Mouse (Mus musculus) embryonic facial prominence, embryonic 11.5 days (tissue): ENCODE measurements around the gene Srl. TPM values are rescaled to one million over a fixed set of nuclear protein-coding genes. Genes with fewer than 3 reads are reported as not detected.

Experiments
- ATAC-seq: fragments of 200-750 bp; cut with Nextera tagmentation; replicated peaks from 2 replicates; pipeline ENCODE4 v1.8.0; 2017; ENCODE audit warnings: low read depth; ENCODE audit not compliant: insufficient number of reproducible peaks, low FRiP score, low TSS enrichment
- DNase-seq: peaks from one replicate; pipeline ENCODE4 v3.0.0-alpha.2; 2015; ENCODE audit warnings: low spot score
- H3K27ac ChIP-seq: fragments of 300-500 bp; sonication (generic); replicated peaks from 2 replicates; pipeline ENCODE4 v1.5.1; 2014; ENCODE audit warnings: mild to moderate bottlenecking, low read depth, low read length, control low read depth
- H3K27me3 ChIP-seq: fragments of 300-500 bp; sonication (generic); 2 replicates; pipeline ENCODE4 v1.6.1; 2014; ENCODE audit warnings: mild to moderate bottlenecking, low read length, moderate library complexity, mixed read lengths; ENCODE audit not compliant: control insufficient read depth, insufficient read depth
- H3K36me3 ChIP-seq: fragments of 300-500 bp; sonication (generic); replicated peaks from 2 replicates; pipeline ENCODE4 v1.6.1; 2014; ENCODE audit warnings: low read depth, mild to moderate bottlenecking, low read length, moderate library complexity, mixed read lengths; ENCODE audit not compliant: control insufficient read depth, insufficient read depth
- H3K4me1 ChIP-seq: fragments of 300-500 bp; sonication (generic); 2 replicates; pipeline ENCODE4 v1.6.1; 2014; ENCODE audit warnings: low read length, mixed read lengths; ENCODE audit not compliant: control insufficient read depth, insufficient read depth
- H3K4me2 ChIP-seq: fragments of 300-500 bp; sonication (generic); 2 replicates; pipeline ENCODE4 v1.6.1; 2014; ENCODE audit warnings: low read depth, mild to moderate bottlenecking, control low read depth, low read length, moderate library complexity
- H3K4me3 ChIP-seq: fragments of 300-500 bp; sonication (generic); 2 replicates; pipeline ENCODE4 v1.5.1; 2014; ENCODE audit warnings: low read depth, low read length, control low read depth
- H3K9ac ChIP-seq: fragments of 300-500 bp; sonication (generic); replicated peaks from 2 replicates; pipeline ENCODE4 v1.6.1; 2014; ENCODE audit warnings: mild to moderate bottlenecking, control low read depth, low read length
- H3K9me3 ChIP-seq: fragments of 300-500 bp; sonication (generic); replicated peaks from 2 replicates; pipeline ENCODE4 v1.6.1; 2016; ENCODE audit warnings: mild to moderate bottlenecking, low read length, inconsistent platforms, mixed read lengths; ENCODE audit not compliant: control insufficient read depth
- WGBS: fragments of 180-500 bp; shearing (Covaris S2); extraction: QIAGEN DNeasy Blood & Tissue Kit; methylation state at CpG from one replicate; pipeline ENCODE4 v1.1.7; 2014; 5-methylcytosine and 5-hydroxymethylcytosine counted together
- polyA plus RNA-seq: library from polyadenylated mRNA; unstranded; fragments of >200 nt; fragmentation: Nextera tagmentation; extraction: Ambion mirVana; gene quantifications from 2 replicates; pipeline ENCODE4 v1.2.1, GENCODE M21; 2014

Gene Srl
- 26.6 and 32.7 TPM in 2 replicates for polyA plus RNA-seq

GRCm38 (mm10) chr16:4541501-4542198 lies at the start of gene Srl:
Gene Srl (minus strand): TSS chr16:4541816.
- no peaks in the 10 kb centered on the region for H3K4me1 ChIP-seq
- no peak within 1 kb of the TSS for H3K27ac ChIP-seq
- DNase-seq (peak; percentile 100), ATAC-seq (peak; percentile 98)
- no peaks in the 10 kb centered on the region for H3K36me3 ChIP-seq
- H3K9me3 ChIP-seq, result no peaks in the 10 kb centered on the region
- peak within 1 kb of the TSS; percentile 42 for H3K9ac ChIP-seq
- H3K4me2 ChIP-seq, result peak within 1 kb of the TSS; percentile 22; the same call in 1 of the 2 replicates
- WGBS, result 1% methylated on average over 43 of the region's 43 CpGs
- peak within 1 kb of the TSS; percentile 37 for H3K4me3 ChIP-seq
- H3K27me3 ChIP-seq, result no peaks in the 10 kb centered on the region

- WGBS, result 95% methylated on average over 9 of the region's 9 CpGs
- H3K4me3 ChIP-seq, result no peak overlapping the region
- peaks cover 3% of the 10 kb centered on the region for H3K4me1 ChIP-seq
- no peak overlapping the region for H3K9ac ChIP-seq
- H3K27ac ChIP-seq, result no peak overlapping the region
- ATAC-seq (no peak), DNase-seq (no peak)
- no peak overlapping the region for H3K4me2 ChIP-seq
- H3K27me3 ChIP-seq, result no peaks in the 10 kb centered on the region
- H3K36me3 ChIP-seq, result peaks cover 2% of the 10 kb centered on the region; the same call in 1 of the 2 replicates
- H3K9me3 ChIP-seq, result no peaks in the 10 kb centered on the region
Observed at GRCm38 (mm10) chr16:4590236-4590635, 48.6 kb upstream of the Srl start.

GRCm38 (mm10) chr16:4587516-4588210 lies 46.0 kb upstream of the Srl start:
- WGBS, result 60% methylated on average over 5 of the region's 5 CpGs
- Histone ChIP-seq H3K4me3 (no peak overlapping the region), H3K36me3 (peaks cover 2% of the 10 kb centered on the region; the same call in 1 of the 2 replicates), H3K9me3 (no peaks in the 10 kb centered on the region), H3K9ac (peak overlapping the region; percentile 44; the same call in 1 of the 2 replicates), H3K4me1 (peaks cover 3% of the 10 kb centered on the region), H3K27me3 (no peaks in the 10 kb centered on the region), H3K4me2 (no peak overlapping the region), H3K27ac (no peak overlapping the region)
- DNase-seq, result no peak
- no peak for ATAC-seq

- peak overlapping the region; percentile 5 for H3K27ac ChIP-seq
- H3K36me3 ChIP-seq, result peaks cover 2% of the 10 kb centered on the region; the same call in 1 of the 2 replicates
- WGBS, result under 1% methylated on average over 41 of the region's 43 CpGs
- peak overlapping the region; percentile 44 for H3K9ac ChIP-seq
- H3K4me2 ChIP-seq, result peak overlapping the region; percentile 36
- DNase-seq (peak; percentile 99), ATAC-seq (peak; percentile 98)
- peak overlapping the region; percentile 27 for H3K4me3 ChIP-seq
- no peaks in the 10 kb centered on the region for H3K9me3 ChIP-seq
- no peaks in the 10 kb centered on the region for H3K27me3 ChIP-seq
- H3K4me1 ChIP-seq, result peaks cover 3% of the 10 kb centered on the region
Observed at GRCm38 (mm10) chr16:4586531-4587123, 45.0 kb upstream of the Srl start.

- Histone ChIP-seq H3K36me3 (peaks cover 2% of the 10 kb centered on the region; the same call in 1 of the 2 replicates), H3K4me3 (peak overlapping the region; percentile 27), H3K4me2 (peak overlapping the region; percentile 36), H3K27me3 (no peaks in the 10 kb centered on the region), H3K9me3 (no peaks in the 10 kb centered on the region), H3K9ac (peak overlapping the region; percentile 29), H3K27ac (peak overlapping the region; percentile 5), H3K4me1 (peaks cover 3% of the 10 kb centered on the region)
- ATAC-seq (peak; percentile 31), DNase-seq (no peak)
- WGBS, result 8% methylated on average over 14 of the region's 14 CpGs
Observed at GRCm38 (mm10) chr16:4585642-4586530, 44.3 kb upstream of the Srl start.

- Histone ChIP-seq H3K4me3 (no peak overlapping the region), H3K9me3 (no peaks in the 10 kb centered on the region), H3K9ac (no peak overlapping the region), H3K4me2 (no peak overlapping the region), H3K4me1 (peaks cover 3% of the 10 kb centered on the region), H3K27ac (no peak overlapping the region), H3K27me3 (no peaks in the 10 kb centered on the region), H3K36me3 (no peaks in the 10 kb centered on the region)
- ATAC-seq (no peak), DNase-seq (no peak)
- whole genome bisulfite sequencing, result 78% methylated on average over 5 of the region's 5 CpGs
Observed at GRCm38 (mm10) chr16:4584438-4584837, 42.8 kb upstream of the Srl start.

GRCm38 (mm10) chr16:4583807-4584206 lies 42.2 kb upstream of the Srl start:
- no peaks in the 10 kb centered on the region for H3K9me3 ChIP-seq
- DNase-seq, result no peak
- H3K27me3 ChIP-seq, result no peaks in the 10 kb centered on the region
- ATAC-seq, result no peak
- no peak overlapping the region for H3K4me2 ChIP-seq
- no peak overlapping the region for H3K9ac ChIP-seq
- WGBS, result 82% methylated on average over 3 of the region's 3 CpGs
- no peaks in the 10 kb centered on the region for H3K36me3 ChIP-seq
- H3K4me1 ChIP-seq, result peaks cover 3% of the 10 kb centered on the region
- no peak overlapping the region for H3K27ac ChIP-seq
- no peak overlapping the region for H3K4me3 ChIP-seq
